Mouse (Mus musculus) heart, embryonic 16.5 days (tissue): ENCODE measurements around the gene Fis1. TPM values are rescaled to one million over a fixed set of nuclear protein-coding genes. Genes with fewer than 3 reads are reported as not detected.

Experiments used
- ATAC-seq: fragments of 200-750 bp; cut with Nextera tagmentation; replicated peaks from 2 replicates; pipeline ENCODE4 v1.8.0; 2017; ENCODE audit warnings: moderate number of reproducible peaks; ENCODE audit not compliant: insufficient read depth, low FRiP score; ENCODE audit errors: extremely low read depth
- H3K27ac ChIP-seq: fragments of 300-500 bp; sonication (generic); 2 replicates; pipeline ENCODE4 v1.5.1; 2014; ENCODE audit warnings: mild to moderate bottlenecking, low read length, control low read depth, moderate library complexity
- H3K27me3 ChIP-seq: fragments of 300-500 bp; sonication (generic); 2 replicates; pipeline ENCODE4 v1.6.1; 2014; ENCODE audit warnings: low read length, mixed read lengths; ENCODE audit not compliant: control insufficient read depth, insufficient read depth
- H3K36me3 ChIP-seq: fragments of 300-500 bp; sonication (generic); 2 replicates; pipeline ENCODE4 v1.6.1; 2014; ENCODE audit not compliant: control insufficient read depth, insufficient read depth
- H3K4me1 ChIP-seq: fragments of 300-500 bp; sonication (generic); 2 replicates; pipeline ENCODE4 v1.6.1; 2014; ENCODE audit warnings: low read length, mixed read lengths; ENCODE audit not compliant: control insufficient read depth, insufficient read depth
- H3K4me2 ChIP-seq: fragments of 300-500 bp; sonication (generic); 2 replicates; pipeline ENCODE4 v1.6.1; 2014; ENCODE audit warnings: low read depth, mild to moderate bottlenecking, control low read depth, low read length
- H3K4me3 ChIP-seq: fragments of 300-500 bp; sonication (generic); 2 replicates; pipeline ENCODE4 v1.5.1; 2014; ENCODE audit warnings: mild to moderate bottlenecking, control low read depth, low read length
- H3K9ac ChIP-seq: fragments of 300-500 bp; sonication (generic); 2 replicates; pipeline ENCODE4 v1.6.1; 2014; ENCODE audit warnings: low read length, control low read depth
- H3K9me3 ChIP-seq: fragments of 300-500 bp; sonication (generic); replicated peaks from 2 replicates; pipeline ENCODE4 v1.6.1; 2016; ENCODE audit warnings: low read length; ENCODE audit not compliant: control insufficient read depth
- WGBS: fragments of 180-500 bp; shearing (Covaris S2); extraction: QIAGEN DNeasy Blood & Tissue Kit; methylation state at CpG from one replicate; pipeline ENCODE4 v1.1.7; 2014; 5-methylcytosine and 5-hydroxymethylcytosine counted together
- polyA plus RNA-seq: library from polyadenylated mRNA; unstranded; fragments of >200 nt; fragmentation: Nextera tagmentation; extraction: Ambion mirVana; gene quantifications from 2 replicates; pipeline ENCODE4 v1.2.1, GENCODE M21; 2015

Gene Fis1
- polyA plus RNA-seq, result 214 and 233 TPM in 2 replicates

DNA sequence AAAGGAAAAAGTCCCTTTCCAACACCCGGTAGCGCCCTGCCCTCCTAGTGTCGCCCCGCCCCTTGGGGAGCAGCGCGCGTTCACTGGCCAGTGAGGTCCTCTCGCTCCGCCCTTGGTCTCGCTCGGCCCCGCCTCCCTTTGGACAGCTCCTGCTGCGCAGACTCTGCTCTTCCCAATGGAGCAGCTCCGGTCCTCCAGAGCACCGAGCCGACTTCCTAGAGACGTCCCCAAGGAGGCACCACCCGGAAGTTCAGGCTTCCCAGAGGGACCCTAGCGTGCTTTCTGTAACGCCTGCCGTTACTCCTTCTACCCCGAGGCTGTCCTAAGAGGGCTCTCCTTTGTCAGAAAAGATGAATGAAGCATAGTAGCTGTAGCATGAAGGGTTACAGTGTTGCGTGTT lies at the start of gene Fis1:
Fis1 (plus strand) TSS at position 261 of the 400 bp plus-strand sequence.
- peak within 1 kb of the TSS; percentile 68 for H3K4me2 ChIP-seq
- under 1% methylated on average over 23 of the region's 23 CpGs for WGBS
- ATAC-seq, result peak; percentile 100
- H3K9ac ChIP-seq, result peak within 1 kb of the TSS; percentile 78
- peak within 1 kb of the TSS; percentile 57 for H3K27ac ChIP-seq
- peak within 1 kb of the TSS; percentile 60 for H3K4me3 ChIP-seq
- no peaks in the 10 kb centered on the region for H3K27me3 ChIP-seq
- no peaks in the 10 kb centered on the region; the same call in 1 of the 2 replicates for H3K36me3 ChIP-seq
- H3K4me1 ChIP-seq, result peaks cover 10% of the 10 kb centered on the region
- H3K9me3 ChIP-seq, result no peaks in the 10 kb centered on the region

GRCm38 (mm10) chr5:136904621-136905020 lies 48.5 kb upstream of the Fis1 start:
- Histone ChIP-seq H3K27ac (no peak overlapping the region), H3K4me2 (no peak overlapping the region), H3K9ac (no peak overlapping the region), H3K36me3 (no peaks in the 10 kb centered on the region), H3K27me3 (no peaks in the 10 kb centered on the region), H3K4me1 (peaks cover 15% of the 10 kb centered on the region), H3K9me3 (0 out of 2 replicates have a peak, but pooled peaks cover 2% of the 10 kb centered on the region), H3K4me3 (no peak overlapping the region)
- no peak for ATAC-seq
- WGBS, result 60% methylated on average over 3 of the region's 3 CpGs

GRCm38 (mm10) chr5:136905630-136906029 lies 47.4 kb upstream of the Fis1 start:
- H3K9ac ChIP-seq, result no peak overlapping the region
- H3K9me3 ChIP-seq, result 0 out of 2 replicates have a peak, but pooled peaks cover 2% of the 10 kb centered on the region
- no peak overlapping the region for H3K4me3 ChIP-seq
- ATAC-seq, result no peak
- peaks cover 8% of the 10 kb centered on the region for H3K4me1 ChIP-seq
- no peak overlapping the region for H3K27ac ChIP-seq
- H3K36me3 ChIP-seq, result no peaks in the 10 kb centered on the region
- H3K4me2 ChIP-seq, result no peak overlapping the region
- H3K27me3 ChIP-seq, result no peaks in the 10 kb centered on the region
- WGBS, result 46% methylated on average over 7 of the region's 7 CpGs

- H3K4me3 ChIP-seq, result peak overlapping the region; percentile 87
- H3K27ac ChIP-seq, result no peak overlapping the region
- H3K27me3 ChIP-seq, result no peaks in the 10 kb centered on the region
- peak overlapping the region; percentile 66 for H3K9ac ChIP-seq
- ATAC-seq, result no peak
- H3K4me1 ChIP-seq, result peaks cover 8% of the 10 kb centered on the region
- WGBS, result 36% methylated on average over 9 of the region's 9 CpGs
- peak overlapping the region; percentile 70 for H3K4me2 ChIP-seq
- peaks cover 4% of the 10 kb centered on the region; the same call in 1 of the 2 replicates for H3K36me3 ChIP-seq
- H3K9me3 ChIP-seq, result 0 out of 2 replicates have a peak, but pooled peaks cover 2% of the 10 kb centered on the region
Observed at GRCm38 (mm10) chr5:136907587-136907986, 45.5 kb upstream of the Fis1 start.

- Histone ChIP-seq H3K9me3 (0 out of 2 replicates have a peak, but pooled peaks cover 2% of the 10 kb centered on the region), H3K4me3 (peak within 1 kb of the TSS; percentile 87), H3K27me3 (no peaks in the 10 kb centered on the region), H3K4me1 (peaks cover 8% of the 10 kb centered on the region), H3K4me2 (peak within 1 kb of the TSS; percentile 70), H3K27ac (no peak within 1 kb of the TSS), H3K9ac (peak within 1 kb of the TSS; percentile 81), H3K36me3 (peaks cover 4% of the 10 kb centered on the region; the same call in 1 of the 2 replicates)
- ATAC-seq, result peak; percentile 93
- 7% methylated on average over 32 of the region's 32 CpGs for WGBS
Observed at GRCm38 (mm10) chr5:136907991-136908857, 44.9 kb upstream of the Fis1 start, which contains the start of gene Ift22. Gene Ift22 (plus strand): TSS chr5:136908150.

- H3K4me3 ChIP-seq, result no peak overlapping the region
- no peak overlapping the region for H3K9ac ChIP-seq
- H3K27me3 ChIP-seq, result no peaks in the 10 kb centered on the region
- H3K4me2 ChIP-seq, result no peak overlapping the region
- no peaks in the 10 kb centered on the region for H3K4me1 ChIP-seq
- no peak for ATAC-seq
- no peaks in the 10 kb centered on the region for H3K9me3 ChIP-seq
- 70% methylated on average over 3 of the region's 3 CpGs for WGBS
- no peak overlapping the region for H3K27ac ChIP-seq
- H3K36me3 ChIP-seq, result peaks cover 4% of the 10 kb centered on the region; the same call in 1 of the 2 replicates
Observed at GRCm38 (mm10) chr5:136914183-136914582, 38.9 kb upstream of the Fis1 start.

GRCm38 (mm10) chr5:136917613-136918242 lies 35.3 kb upstream of the Fis1 start:
- Histone ChIP-seq H3K27me3 (no peaks in the 10 kb centered on the region), H3K4me3 (no peak overlapping the region), H3K4me1 (peaks cover 5% of the 10 kb centered on the region), H3K4me2 (no peak overlapping the region), H3K9ac (no peak overlapping the region), H3K9me3 (no peaks in the 10 kb centered on the region), H3K27ac (no peak overlapping the region), H3K36me3 (no peaks in the 10 kb centered on the region)
- ATAC-seq, result no peak
- 95% methylated on average over 8 of the region's 8 CpGs for WGBS

GRCm38 (mm10) chr5:136918655-136919472 lies 34.2 kb upstream of the Fis1 start:
- H3K9me3 ChIP-seq, result no peaks in the 10 kb centered on the region
- no peaks in the 10 kb centered on the region for H3K27me3 ChIP-seq
- peak; percentile 83 for ATAC-seq
- peaks cover 5% of the 10 kb centered on the region for H3K4me1 ChIP-seq
- no peak overlapping the region for H3K27ac ChIP-seq
- no peaks in the 10 kb centered on the region for H3K36me3 ChIP-seq
- peak overlapping the region; percentile 79 for H3K9ac ChIP-seq
- 2% methylated on average over 38 of the region's 38 CpGs for WGBS
- H3K4me2 ChIP-seq, result peak overlapping the region; percentile 95
- H3K4me3 ChIP-seq, result peak overlapping the region; percentile 71
